Mouse (Mus musculus): ENCODE results near the gene Mrpl1.

DNA sequence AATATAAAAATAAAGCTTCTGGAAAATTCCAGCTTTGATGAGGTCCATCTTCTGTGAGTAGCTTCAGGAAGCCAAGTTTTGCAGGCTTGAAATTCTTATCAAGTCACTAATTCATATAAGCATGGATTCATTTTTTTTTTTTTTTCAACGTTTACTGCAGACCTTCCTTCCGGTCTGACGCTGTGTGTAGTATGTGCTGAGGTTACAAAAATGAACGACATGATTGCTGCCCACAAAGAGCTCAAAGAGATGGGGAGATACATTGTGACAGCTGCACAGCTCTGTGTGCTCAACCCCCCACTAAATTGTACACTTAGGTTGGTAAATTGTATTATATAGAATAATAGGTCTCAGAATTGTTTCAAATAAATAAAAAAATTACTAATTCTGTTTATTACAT is 750 bp upstream of the Mrpl1 start:
- no peak for TF ChIP-seq CTCF (IDR thresholded peaks at IDR 0.05; ENCODE audit: low read depth, low read length)
- no peak for TF ChIP-seq GATA2 (IDR thresholded peaks at IDR 0.05; ENCODE audit: borderline replicate concordance, low read depth, low read length)
